Mouse (Mus musculus) CD4-positive naive resting alpha-beta T cell, adult 57 days (primary cell): ENCODE results near the gene Med9. TPM values are rescaled to one million over a fixed set of nuclear protein-coding genes. Genes with fewer than 3 reads are reported as not detected.

Source experiments
- total RNA-seq: library from RNA; stranded (reverse); gene quantifications from one replicate; pipeline ENCODE4 v1.2.4, GENCODE M21; 2023

Gene Med9
- total RNA-seq, result 5.0 TPM

DNA sequence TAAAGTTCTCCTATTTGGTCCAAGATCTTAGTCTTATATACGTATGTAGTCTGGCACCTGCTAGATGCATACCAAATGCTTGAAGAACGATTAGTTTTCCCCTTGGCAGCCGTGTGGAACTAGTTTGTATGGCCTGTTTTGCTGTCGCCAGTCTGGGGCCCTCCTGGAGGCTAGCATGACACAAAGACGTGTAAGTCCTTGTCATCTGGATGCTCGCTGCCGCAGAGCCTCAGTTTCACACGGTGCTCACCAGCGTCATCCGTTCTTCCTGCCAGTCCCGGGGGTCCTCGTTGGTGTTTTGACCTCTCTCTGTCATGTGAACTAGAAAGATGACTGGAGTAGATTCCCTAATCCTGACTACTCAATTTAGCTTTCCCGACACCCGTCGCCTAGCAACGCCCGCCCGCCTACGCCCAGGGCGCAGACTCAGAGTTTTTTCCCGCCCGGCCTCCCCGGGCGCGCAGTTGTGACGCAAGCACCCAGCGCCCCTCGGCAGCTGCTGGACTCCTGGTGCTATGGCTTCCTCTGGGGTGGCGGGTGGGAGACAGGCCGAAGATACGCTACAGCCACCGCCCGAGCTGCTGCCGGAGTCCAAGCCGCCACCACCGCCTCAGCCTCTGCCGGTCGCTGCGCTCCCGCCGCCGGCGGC lies at the start of gene Med9:
TSS of gene Med9 (plus strand) at position 455 of the 649 bp plus-strand sequence.

DNA sequence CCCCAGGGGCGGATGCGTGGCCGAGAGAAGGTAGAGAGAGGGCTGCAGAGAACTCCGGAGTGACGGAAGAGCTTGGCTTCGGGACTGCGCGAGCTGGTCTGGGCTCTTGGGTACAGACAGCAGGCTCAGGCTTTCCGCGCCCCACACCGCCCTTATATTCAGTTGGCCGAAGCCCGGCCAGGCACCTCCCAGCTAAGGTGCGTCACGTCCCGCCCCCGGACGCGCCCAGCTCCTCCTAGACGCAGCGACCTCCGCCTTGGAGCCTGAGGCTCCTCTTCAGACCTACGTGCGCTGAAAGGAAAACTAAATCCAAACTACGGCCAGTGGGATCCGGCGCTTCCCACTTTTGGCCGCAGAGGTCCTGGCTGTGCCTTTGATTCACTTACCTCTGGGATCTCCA lies 16.8 kb downstream of the Med9 start, which contains the start of gene Rasd1:
TSS of gene Rasd1 (minus strand) at position 127 of the 400 bp plus-strand sequence.

Other genes with a start within 250 kb of the Med9 start
- not detected for gene Pld6, start 160.6 kb upstream of the Med9 start, total RNA-seq
- 67.6 TPM for gene Flcn, start 138.2 kb upstream of the Med9 start, total RNA-seq
- 9.1 TPM for gene Nt5m, start 108.8 kb upstream of the Med9 start, total RNA-seq
- gene Cops3, start 108.4 kb upstream of the Med9 start, total RNA-seq, result 81.9 TPM
- gene Rasd1, start 16.7 kb downstream of the Med9 start, total RNA-seq, result 0.83 TPM
- gene Pemt, start 98.3 kb downstream of the Med9 start, total RNA-seq, result 3.5 TPM
- 89.2 TPM for gene Rai1, start 156.8 kb downstream of the Med9 start, total RNA-seq